Mouse (Mus musculus): ENCODE measurements at regions not wholly inside any gene's neighbourhood (a gene's known extent, or its start where the extent isn't known, plus 50 kb on each side); places are given as distances from the start of the nearest gene placed in this dataset.
A peak's percentile ranks its signal among the peaks of the same experiment; 100 is the strongest.

- H3K36me3 ChIP-seq (ENCODE audit: inconsistent target): no peaks in the 10 kb centered on the region
- WGBS (ENCODE audit: missing documents): 45% methylated on average over 12 of the region's 12 CpGs
Observed at GRCm38 (mm10) chr7:84800966-84801365, 52.4 kb upstream of the Olfr291 start.

GRCm38 (mm10) chr7:84794655-84795054 is 58.7 kb upstream of the Olfr291 start:
- WGBS (ENCODE audit: missing documents): 31% methylated on average over 1 of the region's 1 CpGs
- no peak overlapping the region for H3K27ac ChIP-seq

More at GRCm38 (mm10) chr7:84800966-84801365, 52.4 kb upstream of the Olfr291 start:
- H3K4me3 ChIP-seq (ENCODE audit: inconsistent target): no peak overlapping the region
- H3K79me2 ChIP-seq (ENCODE audit: inconsistent target): no peaks in the 10 kb centered on the region
- H3K27ac ChIP-seq: no peak overlapping the region

GRCm38 (mm10) chr7:84779276-84779825 is 74.0 kb upstream of the Olfr291 start:
- WGBS (ENCODE audit: missing documents): 2% methylated on average over 30 of the region's 30 CpGs
- Histone ChIP-seq H3K27ac (no peak overlapping the region), H3K79me2 (ENCODE audit: inconsistent target) (no peaks in the 10 kb centered on the region), H3K4me3 (ENCODE audit: inconsistent target) (peak overlapping the region; percentile 51), H3K36me3 (ENCODE audit: inconsistent target) (no peaks in the 10 kb centered on the region)

More at GRCm38 (mm10) chr7:84794655-84795054, 58.7 kb upstream of the Olfr291 start:
- Histone ChIP-seq H3K79me2 (ENCODE audit: inconsistent target) (no peaks in the 10 kb centered on the region), H3K36me3 (ENCODE audit: inconsistent target) (no peaks in the 10 kb centered on the region), H3K4me3 (ENCODE audit: inconsistent target) (no peak overlapping the region)

GRCm38 (mm10) chr7:84777696-84778095 is 75.7 kb upstream of the Olfr291 start:
- H3K4me3 ChIP-seq (ENCODE audit: inconsistent target): no peak overlapping the region
- H3K79me2 ChIP-seq (ENCODE audit: inconsistent target): no peaks in the 10 kb centered on the region
- H3K36me3 ChIP-seq (ENCODE audit: inconsistent target): no peaks in the 10 kb centered on the region
- H3K27ac ChIP-seq: no peak overlapping the region

GRCm38 (mm10) chr7:84756261-84756660 is 66.5 kb upstream of the Zfand6 start:
- Histone ChIP-seq H3K36me3 (ENCODE audit: inconsistent target) (no peaks in the 10 kb centered on the region), H3K27ac (no peak overlapping the region), H3K79me2 (ENCODE audit: inconsistent target) (no peaks in the 10 kb centered on the region), H3K4me3 (ENCODE audit: inconsistent target) (no peak overlapping the region)
- WGBS (ENCODE audit: missing documents): 90% methylated on average over 3 of the region's 3 CpGs

- no peak overlapping the region for H3K4me3 ChIP-seq (ENCODE audit: inconsistent target)
- H3K79me2 ChIP-seq (ENCODE audit: inconsistent target): no peaks in the 10 kb centered on the region
- H3K27ac ChIP-seq: no peak overlapping the region
- no peaks in the 10 kb centered on the region for H3K36me3 ChIP-seq (ENCODE audit: inconsistent target)
- WGBS (ENCODE audit: missing documents): 94% methylated on average over 1 of the region's 1 CpGs
Observed at GRCm38 (mm10) chr7:84753361-84753760, 63.6 kb upstream of the Zfand6 start.

- no peaks in the 10 kb centered on the region for H3K79me2 ChIP-seq (ENCODE audit: inconsistent target)
- no peak overlapping the region for H3K4me3 ChIP-seq (ENCODE audit: inconsistent target)
- WGBS (ENCODE audit: missing documents): 6% methylated on average over 21 of the region's 21 CpGs
- no peaks in the 10 kb centered on the region for H3K36me3 ChIP-seq (ENCODE audit: inconsistent target)
- no peak overlapping the region for H3K27ac ChIP-seq
Observed at GRCm38 (mm10) chr7:84749434-84750301, 59.9 kb upstream of the Zfand6 start.

- WGBS (ENCODE audit: missing documents): 100% methylated on average over 1 of the region's 1 CpGs
- no peaks in the 10 kb centered on the region for H3K36me3 ChIP-seq (ENCODE audit: inconsistent target)
- no peak overlapping the region for H3K4me3 ChIP-seq (ENCODE audit: inconsistent target)
- no peak overlapping the region for H3K27ac ChIP-seq
- H3K79me2 ChIP-seq (ENCODE audit: inconsistent target): no peaks in the 10 kb centered on the region
Observed at GRCm38 (mm10) chr7:84747847-84748246, 58.1 kb upstream of the Zfand6 start.

GRCm38 (mm10) chr7:84744321-84745070 is 54.7 kb upstream of the Zfand6 start:
- no peak overlapping the region for H3K27ac ChIP-seq
- 97% methylated on average over 5 of the region's 5 CpGs for WGBS (ENCODE audit: missing documents)
- no peaks in the 10 kb centered on the region for H3K36me3 ChIP-seq (ENCODE audit: inconsistent target)
- no peaks in the 10 kb centered on the region for H3K79me2 ChIP-seq (ENCODE audit: inconsistent target)
- no peak overlapping the region for H3K4me3 ChIP-seq (ENCODE audit: inconsistent target)

GRCm38 (mm10) chr7:84739965-84740390 is 50.2 kb upstream of the Zfand6 start:
- no peaks in the 10 kb centered on the region for H3K79me2 ChIP-seq (ENCODE audit: inconsistent target)
- H3K27ac ChIP-seq: no peak overlapping the region
- 0% methylated on average over 2 of the region's 2 CpGs for WGBS (ENCODE audit: missing documents)

More at GRCm38 (mm10) chr7:84739965-84740390, 50.2 kb upstream of the Zfand6 start:
- no peak overlapping the region for H3K4me3 ChIP-seq (ENCODE audit: inconsistent target)
- no peaks in the 10 kb centered on the region for H3K36me3 ChIP-seq (ENCODE audit: inconsistent target)
